Mouse (Mus musculus): ENCODE measurements around the gene Spata45. TPM values are rescaled to one million over a fixed set of nuclear protein-coding genes. Genes with fewer than 3 reads are reported as not detected.

The Spata45 gene
- 136 and 182 TPM in 2 replicates for polyA plus RNA-seq (2012; rRNA removed)

DNA sequence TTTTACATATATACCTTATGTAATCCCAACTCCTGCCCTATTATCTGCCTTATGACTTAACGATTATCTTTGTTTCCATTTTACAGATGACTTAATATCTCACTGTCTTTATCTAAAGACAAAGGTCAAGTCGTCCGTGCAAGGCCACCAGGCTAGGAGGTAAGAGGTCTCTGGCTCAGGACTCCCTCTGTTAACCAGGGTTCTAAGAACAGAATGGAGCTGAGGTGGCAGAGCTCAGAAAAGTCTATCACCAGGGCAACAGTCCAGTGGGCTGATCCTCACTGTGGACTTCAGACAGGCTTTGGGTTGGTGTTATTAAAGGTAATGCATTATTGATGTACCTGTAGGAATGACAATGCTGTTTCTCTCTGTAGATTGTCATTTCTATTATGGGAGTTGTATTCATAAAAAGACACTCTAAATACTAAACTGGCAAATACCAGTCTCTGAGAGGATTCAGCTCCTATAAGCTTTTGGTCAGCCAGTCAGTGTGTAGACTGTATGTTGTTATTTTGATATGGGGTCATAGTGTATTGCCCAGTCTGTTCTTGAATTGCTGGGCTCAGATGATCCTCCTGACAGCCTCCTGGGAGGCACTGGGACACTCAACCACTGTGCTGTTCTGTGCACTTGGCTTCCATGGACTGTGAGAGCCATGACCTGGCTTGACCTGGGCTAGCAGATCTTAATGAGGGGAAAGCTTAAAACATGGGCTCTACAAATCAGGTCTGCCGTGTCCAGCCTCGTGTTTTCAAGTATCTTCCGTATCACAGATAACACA, at the start of gene Spata45:
Gene Spata45, plus strand, starts transcription at position 86 of the 781 bp plus-strand sequence.
- no peak within 1 kb of the TSS for H3K27ac ChIP-seq (ENCODE audit: control insufficient read depth, insufficient read depth, low read depth, low read length)
- H3K4me1 ChIP-seq (ENCODE audit: control insufficient read depth, insufficient read depth, low read length), result peaks cover 2% of the 10 kb centered on the region; the same call in 1 of the 2 replicates
- TF ChIP-seq CTCF (IDR thresholded peaks at IDR 0.05; ENCODE audit: control insufficient read depth, insufficient read depth, insufficient replicate concordance, low read depth, low read length) (no peak), POLR2A (IDR thresholded peaks at IDR 0.05; ENCODE audit: control insufficient read depth, low read depth, low read length) (peak; percentile 33; the same call in 1 of the 2 replicates)
- no peaks in the 10 kb centered on the region for H3K27me3 ChIP-seq (ENCODE audit: control insufficient read depth, insufficient read depth, low read length)
- H3K4me3 ChIP-seq (ENCODE audit: control insufficient read depth, low read depth, low read length), result peak within 1 kb of the TSS; percentile 88
- H3K36me3 ChIP-seq (ENCODE audit: control insufficient read depth, insufficient read depth, low read length), result no peaks in the 10 kb centered on the region

DNA sequence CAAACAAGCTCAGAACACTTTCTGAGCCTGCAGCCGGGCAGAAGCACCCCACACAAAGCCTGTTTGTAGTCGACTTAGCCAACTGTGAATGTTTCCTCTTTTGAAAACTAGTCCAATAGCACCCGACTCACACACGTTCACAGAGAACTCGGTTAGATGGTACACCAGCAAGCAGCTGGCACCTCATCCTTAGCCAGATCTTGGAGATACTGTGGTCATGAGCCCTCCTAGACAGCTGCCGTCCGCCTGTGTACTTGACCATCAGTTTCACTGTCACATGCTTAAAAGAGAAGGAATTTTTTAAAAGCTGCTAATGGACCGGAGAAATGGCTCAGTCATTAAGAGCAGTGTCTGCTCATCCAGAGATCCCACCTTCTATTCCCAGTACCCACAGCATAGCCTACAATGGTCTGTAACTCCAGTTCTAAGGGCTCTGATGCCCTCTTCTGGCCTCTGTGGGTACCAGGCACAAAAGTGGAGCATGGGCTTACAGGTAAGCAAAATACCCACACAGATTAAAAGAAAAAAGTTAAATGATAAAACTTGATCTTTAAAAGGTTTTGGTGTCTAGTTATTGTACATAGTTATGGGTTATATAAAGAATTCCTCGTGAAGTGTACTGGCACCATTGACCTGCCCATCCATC, 46.9 kb upstream of the Spata45 start:
- Histone ChIP-seq H3K4me3 (ENCODE audit: control insufficient read depth, low read depth, low read length) (no peak overlapping the region), H3K27ac (ENCODE audit: control insufficient read depth, insufficient read depth, low read depth, low read length) (no peak overlapping the region), H3K4me1 (ENCODE audit: control insufficient read depth, insufficient read depth, low read length) (peaks cover 17% of the 10 kb centered on the region), H3K36me3 (ENCODE audit: control insufficient read depth, insufficient read depth, low read length) (no peaks in the 10 kb centered on the region), H3K27me3 (ENCODE audit: control insufficient read depth, insufficient read depth, low read length) (no peaks in the 10 kb centered on the region)
- TF ChIP-seq POLR2A (IDR thresholded peaks at IDR 0.05; ENCODE audit: control insufficient read depth, low read depth, low read length), result no peak
- no peak for TF ChIP-seq CTCF (IDR thresholded peaks at IDR 0.05; ENCODE audit: control insufficient read depth, insufficient read depth, insufficient replicate concordance, low read depth, low read length)

DNA sequence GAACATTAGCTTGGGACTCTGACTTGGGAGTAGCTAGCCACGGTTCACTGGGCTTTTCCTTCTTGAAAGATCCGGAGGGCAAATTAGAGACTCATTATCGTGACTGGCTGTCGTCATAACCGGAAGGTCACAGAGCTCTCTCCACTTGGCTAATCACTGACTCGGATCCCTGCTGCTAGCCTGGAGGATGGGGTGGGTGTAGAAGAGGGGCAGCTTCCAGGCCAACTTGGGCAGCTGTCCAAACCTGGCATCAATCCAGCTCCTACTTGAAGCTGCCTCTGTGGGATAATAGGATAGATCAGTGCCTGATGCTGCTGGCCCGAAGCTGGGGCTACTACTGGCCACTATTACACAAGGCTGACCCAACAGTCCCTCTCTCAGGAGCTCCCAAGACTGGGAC, 40.9 kb upstream of the Spata45 start:
- H3K36me3 ChIP-seq (ENCODE audit: control insufficient read depth, insufficient read depth, low read length), result no peaks in the 10 kb centered on the region
- no peak overlapping the region for H3K4me3 ChIP-seq (ENCODE audit: control insufficient read depth, low read depth, low read length)
- no peaks in the 10 kb centered on the region for H3K27me3 ChIP-seq (ENCODE audit: control insufficient read depth, insufficient read depth, low read length)
- TF ChIP-seq CTCF (IDR thresholded peaks at IDR 0.05; ENCODE audit: control insufficient read depth, insufficient read depth, insufficient replicate concordance, low read depth, low read length) (no peak), POLR2A (IDR thresholded peaks at IDR 0.05; ENCODE audit: control insufficient read depth, low read depth, low read length) (no peak)
- H3K27ac ChIP-seq (ENCODE audit: control insufficient read depth, insufficient read depth, low read depth, low read length), result no peak overlapping the region
- H3K4me1 ChIP-seq (ENCODE audit: control insufficient read depth, insufficient read depth, low read length), result peaks cover 17% of the 10 kb centered on the region

DNA sequence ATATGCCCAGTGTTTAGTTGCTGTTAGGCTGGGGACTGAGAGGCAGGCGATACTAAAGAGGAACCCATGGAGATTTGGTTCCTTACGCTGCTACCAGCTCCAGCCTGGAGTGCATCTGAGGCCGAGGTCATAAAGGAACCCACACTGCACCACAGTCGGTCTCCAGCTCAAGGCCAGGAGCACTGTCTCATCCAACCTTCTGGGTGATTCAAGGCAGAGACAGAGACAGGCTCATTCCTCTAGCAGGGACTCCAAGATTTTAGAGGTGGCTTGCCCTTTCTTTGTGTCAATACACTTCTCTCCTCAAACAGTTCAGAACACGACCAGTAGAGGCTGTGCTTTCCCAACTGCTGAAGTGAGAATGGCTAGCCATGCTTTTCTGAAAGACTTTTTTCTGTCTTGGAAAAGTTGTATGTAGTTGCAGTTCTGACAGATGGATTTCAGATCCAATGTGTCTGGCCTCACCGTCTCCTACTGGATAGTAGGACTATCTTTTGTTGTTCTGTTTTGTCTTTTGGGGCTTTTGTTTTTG, 40.0 kb upstream of the Spata45 start:
- Histone ChIP-seq H3K36me3 (ENCODE audit: control insufficient read depth, insufficient read depth, low read length) (no peaks in the 10 kb centered on the region), H3K27me3 (ENCODE audit: control insufficient read depth, insufficient read depth, low read length) (no peaks in the 10 kb centered on the region), H3K4me3 (ENCODE audit: control insufficient read depth, low read depth, low read length) (no peak overlapping the region), H3K4me1 (ENCODE audit: control insufficient read depth, insufficient read depth, low read length) (peaks cover 17% of the 10 kb centered on the region), H3K27ac (ENCODE audit: control insufficient read depth, insufficient read depth, low read depth, low read length) (no peak overlapping the region)
- TF ChIP-seq POLR2A (IDR thresholded peaks at IDR 0.05; ENCODE audit: control insufficient read depth, low read depth, low read length), result no peak
- TF ChIP-seq CTCF (IDR thresholded peaks at IDR 0.05; ENCODE audit: control insufficient read depth, insufficient read depth, insufficient replicate concordance, low read depth, low read length), result no peak

DNA sequence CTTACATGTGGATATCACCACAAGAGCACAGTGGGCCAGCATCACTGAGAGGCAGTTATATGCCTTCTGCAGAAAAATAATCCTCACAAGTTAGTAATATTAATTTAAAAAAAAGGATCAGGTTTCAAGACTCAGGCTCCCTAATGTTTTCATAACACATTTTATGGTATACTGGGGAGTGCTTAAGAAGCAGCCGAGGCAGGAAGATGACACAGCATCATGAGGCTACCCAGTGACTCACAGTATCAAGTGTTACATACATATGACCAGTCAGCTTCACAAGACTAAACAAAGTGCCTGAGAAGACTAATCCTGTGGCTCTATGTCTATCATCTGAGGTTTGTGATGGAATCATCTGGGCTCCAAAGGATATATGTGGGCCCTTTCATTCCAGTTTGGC, 38.4 kb upstream of the Spata45 start:
- Histone ChIP-seq H3K27ac (ENCODE audit: control insufficient read depth, insufficient read depth, low read depth, low read length) (no peak overlapping the region), H3K4me1 (ENCODE audit: control insufficient read depth, insufficient read depth, low read length) (peaks cover 7% of the 10 kb centered on the region), H3K27me3 (ENCODE audit: control insufficient read depth, insufficient read depth, low read length) (no peaks in the 10 kb centered on the region), H3K4me3 (ENCODE audit: control insufficient read depth, low read depth, low read length) (no peak overlapping the region), H3K36me3 (ENCODE audit: control insufficient read depth, insufficient read depth, low read length) (no peaks in the 10 kb centered on the region)
- no peak for TF ChIP-seq CTCF (IDR thresholded peaks at IDR 0.05; ENCODE audit: control insufficient read depth, insufficient read depth, insufficient replicate concordance, low read depth, low read length)
- no peak for TF ChIP-seq POLR2A (IDR thresholded peaks at IDR 0.05; ENCODE audit: control insufficient read depth, low read depth, low read length)

DNA sequence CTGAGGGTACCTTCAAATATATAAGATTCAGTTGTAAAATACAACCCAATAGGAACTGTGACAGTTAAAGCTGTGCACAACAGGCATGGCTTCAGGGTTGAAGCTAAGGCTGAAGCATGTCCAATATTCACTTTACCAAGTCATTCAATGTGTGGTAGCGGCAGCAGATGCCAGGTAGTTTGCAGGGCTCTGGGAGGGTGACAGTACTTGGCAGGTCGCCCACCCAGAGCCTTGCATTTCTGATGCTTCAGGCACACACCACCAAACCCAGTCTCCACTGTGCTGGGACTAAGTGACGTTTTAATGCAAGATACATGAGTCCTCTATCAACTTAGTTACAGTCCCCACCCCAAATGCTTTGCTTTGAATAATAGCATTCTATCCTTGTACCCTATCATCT, 35.8 kb upstream of the Spata45 start:
- H3K36me3 ChIP-seq (ENCODE audit: control insufficient read depth, insufficient read depth, low read length), result no peaks in the 10 kb centered on the region
- no peaks in the 10 kb centered on the region for H3K27me3 ChIP-seq (ENCODE audit: control insufficient read depth, insufficient read depth, low read length)
- no peak overlapping the region for H3K27ac ChIP-seq (ENCODE audit: control insufficient read depth, insufficient read depth, low read depth, low read length)
- H3K4me3 ChIP-seq (ENCODE audit: control insufficient read depth, low read depth, low read length), result no peak overlapping the region
- H3K4me1 ChIP-seq (ENCODE audit: control insufficient read depth, insufficient read depth, low read length), result no peaks in the 10 kb centered on the region
- TF ChIP-seq CTCF (IDR thresholded peaks at IDR 0.05; ENCODE audit: control insufficient read depth, insufficient read depth, insufficient replicate concordance, low read depth, low read length), result no peak
- TF ChIP-seq POLR2A (IDR thresholded peaks at IDR 0.05; ENCODE audit: control insufficient read depth, low read depth, low read length), result no peak

DNA sequence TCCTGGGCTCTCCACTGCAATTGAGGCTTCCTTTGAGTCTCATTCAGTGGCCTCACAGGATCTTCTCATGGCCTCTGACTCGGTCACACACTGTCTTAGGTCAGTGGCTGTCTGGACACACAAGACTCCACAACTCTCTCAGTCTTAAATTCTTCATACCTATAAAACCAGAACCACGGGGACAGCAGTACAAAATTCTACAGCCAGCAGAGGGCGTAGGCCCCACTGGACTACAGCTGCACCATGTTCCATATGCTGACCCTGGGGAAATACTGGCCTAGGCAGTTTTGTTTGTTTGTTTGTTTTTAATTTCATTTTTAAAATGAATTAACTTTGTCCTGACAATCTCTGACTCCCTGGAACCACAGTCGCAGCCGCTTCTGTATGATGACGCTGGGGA, 34.2 kb upstream of the Spata45 start:
- no peaks in the 10 kb centered on the region for H3K4me1 ChIP-seq (ENCODE audit: control insufficient read depth, insufficient read depth, low read length)
- H3K27me3 ChIP-seq (ENCODE audit: control insufficient read depth, insufficient read depth, low read length), result no peaks in the 10 kb centered on the region
- TF ChIP-seq POLR2A (IDR thresholded peaks at IDR 0.05; ENCODE audit: control insufficient read depth, low read depth, low read length) (no peak), CTCF (IDR thresholded peaks at IDR 0.05; ENCODE audit: control insufficient read depth, insufficient read depth, insufficient replicate concordance, low read depth, low read length) (peak; percentile 6; the same call in 1 of the 2 replicates)
- no peak overlapping the region for H3K4me3 ChIP-seq (ENCODE audit: control insufficient read depth, low read depth, low read length)
- H3K36me3 ChIP-seq (ENCODE audit: control insufficient read depth, insufficient read depth, low read length), result no peaks in the 10 kb centered on the region
- H3K27ac ChIP-seq (ENCODE audit: control insufficient read depth, insufficient read depth, low read depth, low read length), result no peak overlapping the region
